Mouse (Mus musculus): ENCODE measurements around the gene Meltf.

- no peak for TF ChIP-seq CTCF (IDR thresholded peaks at IDR 0.05)
- no peak for TF ChIP-seq POLR2A (IDR thresholded peaks at IDR 0.05; ENCODE audit: insufficient read depth, low read depth, low read length)
- TF ChIP-seq EP300 (IDR thresholded peaks at IDR 0.05; ENCODE audit: insufficient read depth, low read depth, low read length) = no peak
Observed at GRCm38 (mm10) chr16:31844246-31844645, 34.4 kb upstream of the Meltf start.

Measured in heart, adult 2 months (tissue).